Mouse (Mus musculus): ENCODE data around the gene Rnf10. TPM values are rescaled to one million over a fixed set of nuclear protein-coding genes. Genes with fewer than 3 reads are reported as not detected.

Rnf10 gene
- polyA plus RNA-seq, 1 experiment from 2014 or later, result 58.0 TPM

Other genes with a start within 250 kb of the Rnf10 start
- gene Gm10401, start 174.6 kb downstream of the Rnf10 start, polyA plus RNA-seq (2014; fragmentation: Nextera tagmentation; extraction: Ambion mirVana), result 19.1 and 19.2 TPM in 2 replicates
- 45.5 and 75.6 TPM in 2 replicates for gene Acads, start 153.6 kb downstream of the Rnf10 start, polyA plus RNA-seq (2014; fragmentation: Nextera tagmentation; extraction: Ambion mirVana)
- gene Unc119b, start 137.9 kb downstream of the Rnf10 start, polyA plus RNA-seq (2014; fragmentation: Nextera tagmentation; extraction: Ambion mirVana), result 18.9 and 21.6 TPM in 2 replicates
- gene Mlec, start 114.7 kb downstream of the Rnf10 start, polyA plus RNA-seq (2014; fragmentation: Nextera tagmentation; extraction: Ambion mirVana), result 68.9 and 77.8 TPM in 2 replicates
- 0.63 and 1.3 TPM in 2 replicates for gene Cabp1, start 78.5 kb downstream of the Rnf10 start, polyA plus RNA-seq (2014; fragmentation: Nextera tagmentation; extraction: Ambion mirVana)
- 86.9 and 90.6 TPM in 2 replicates for gene Pop5, start 37.1 kb downstream of the Rnf10 start, polyA plus RNA-seq (2014; fragmentation: Nextera tagmentation; extraction: Ambion mirVana)
- gene Coq5, start 6.8 kb upstream of the Rnf10 start, polyA plus RNA-seq (2014; fragmentation: Nextera tagmentation; extraction: Ambion mirVana), result 79.6 and 81.8 TPM in 2 replicates
- 1,523 and 1,540 TPM in 2 replicates for gene Dynll1, start 28.1 kb upstream of the Rnf10 start, polyA plus RNA-seq (2014; fragmentation: Nextera tagmentation; extraction: Ambion mirVana)
- gene Srsf9, start 54.3 kb upstream of the Rnf10 start, polyA plus RNA-seq (2014; fragmentation: Nextera tagmentation; extraction: Ambion mirVana), result 140 and 149 TPM in 2 replicates
- 27.0 and 31.0 TPM in 2 replicates for gene Gatc, start 68.3 kb upstream of the Rnf10 start, polyA plus RNA-seq (2014; fragmentation: Nextera tagmentation; extraction: Ambion mirVana)
- 40.4 and 43.9 TPM in 2 replicates for gene Triap1, start 68.3 kb upstream of the Rnf10 start, polyA plus RNA-seq (2014; fragmentation: Nextera tagmentation; extraction: Ambion mirVana)
- gene Cox6a1, start 76.1 kb upstream of the Rnf10 start, polyA plus RNA-seq (2014; fragmentation: Nextera tagmentation; extraction: Ambion mirVana), result 1,289 and 1,331 TPM in 2 replicates
- 7.6 and 9.4 TPM in 2 replicates for gene Msi1, start 156.7 kb upstream of the Rnf10 start, polyA plus RNA-seq (2014; fragmentation: Nextera tagmentation; extraction: Ambion mirVana)
- 1.0 and 1.2 TPM in 2 replicates for gene Pla2g1b, start 193.4 kb upstream of the Rnf10 start, polyA plus RNA-seq (2014; fragmentation: Nextera tagmentation; extraction: Ambion mirVana)
- 15.8 and 19.2 TPM in 2 replicates for gene Sirt4, start 211.8 kb upstream of the Rnf10 start, polyA plus RNA-seq (2014; fragmentation: Nextera tagmentation; extraction: Ambion mirVana)
- gene Pxn, start 233.8 kb upstream of the Rnf10 start, polyA plus RNA-seq (2014; fragmentation: Nextera tagmentation; extraction: Ambion mirVana), result 11.7 and 14.4 TPM in 2 replicates